Mouse (Mus musculus) c-Kit-positive CD71-positive TER-119-negative erythroid progenitor cells, embryonic 14.5 days (primary cell): ENCODE data around the gene Erc2.

ENCODE experiments used
- DNase-seq: peaks from one replicate; pipeline ENCODE4 v3.0.0-alpha.2; 2013; ENCODE audit warnings: low read depth

The Erc2 gene

DNA sequence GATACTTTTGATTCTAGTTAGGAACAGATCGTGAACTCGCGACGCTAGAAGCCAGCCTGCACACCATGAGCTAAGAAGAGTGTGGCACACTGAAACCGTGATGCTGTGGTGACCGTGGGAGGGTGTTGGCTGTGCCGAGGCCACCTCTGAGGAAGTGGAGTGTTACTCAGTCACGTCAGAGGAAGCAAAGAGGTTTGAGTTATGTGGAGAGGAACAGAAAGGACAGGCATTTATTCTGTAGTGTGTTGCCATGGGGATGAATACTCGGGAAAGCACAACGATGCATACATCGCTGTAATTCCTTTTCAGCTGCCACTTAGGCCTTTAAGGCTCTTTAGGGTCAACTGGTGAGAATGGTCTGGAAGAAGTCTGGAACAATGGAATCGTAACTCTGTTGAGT is 445.8 kb downstream of the Erc2 start:
- no peak for DNase-seq

DNA sequence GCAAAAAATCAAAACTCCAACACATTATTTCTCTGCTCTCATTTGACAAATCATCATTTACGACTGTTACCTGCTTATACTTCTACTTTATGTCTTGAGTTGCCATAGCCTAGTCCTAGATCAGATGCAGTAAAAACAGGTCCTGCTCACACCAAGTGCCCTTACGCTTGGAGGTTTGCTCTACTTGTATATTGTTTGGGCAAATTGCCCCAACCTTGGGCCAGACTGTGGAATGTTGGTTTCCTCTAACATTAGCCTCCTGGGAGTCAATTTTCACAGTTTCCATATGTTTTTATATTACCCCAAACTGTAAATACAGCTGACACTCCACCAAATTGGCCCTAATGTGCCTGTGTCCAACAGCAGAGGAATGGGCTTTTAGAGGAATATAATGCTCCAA is 447.6 kb downstream of the Erc2 start:
- no peak for DNase-seq

DNA sequence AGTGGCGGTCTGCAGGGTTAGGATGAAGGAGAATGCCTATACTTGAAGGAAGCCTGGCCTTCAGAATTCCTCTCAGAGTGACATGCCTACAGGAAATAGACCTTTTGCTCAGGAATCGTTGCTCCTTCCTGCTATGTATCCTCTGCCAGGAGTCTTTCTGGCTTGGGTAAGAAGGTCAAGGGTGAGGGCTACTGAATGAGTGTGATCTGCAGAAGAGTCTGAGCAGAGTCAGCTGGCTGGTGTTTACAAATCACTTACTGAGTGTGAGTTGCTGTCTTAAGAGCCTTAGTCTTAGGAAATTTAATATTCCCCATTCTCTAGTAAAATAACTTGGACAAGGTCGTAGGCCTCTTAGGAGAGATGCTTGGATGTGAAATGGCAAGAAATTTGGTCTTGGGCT is 450.3 kb downstream of the Erc2 start:
- no peak for DNase-seq

DNA sequence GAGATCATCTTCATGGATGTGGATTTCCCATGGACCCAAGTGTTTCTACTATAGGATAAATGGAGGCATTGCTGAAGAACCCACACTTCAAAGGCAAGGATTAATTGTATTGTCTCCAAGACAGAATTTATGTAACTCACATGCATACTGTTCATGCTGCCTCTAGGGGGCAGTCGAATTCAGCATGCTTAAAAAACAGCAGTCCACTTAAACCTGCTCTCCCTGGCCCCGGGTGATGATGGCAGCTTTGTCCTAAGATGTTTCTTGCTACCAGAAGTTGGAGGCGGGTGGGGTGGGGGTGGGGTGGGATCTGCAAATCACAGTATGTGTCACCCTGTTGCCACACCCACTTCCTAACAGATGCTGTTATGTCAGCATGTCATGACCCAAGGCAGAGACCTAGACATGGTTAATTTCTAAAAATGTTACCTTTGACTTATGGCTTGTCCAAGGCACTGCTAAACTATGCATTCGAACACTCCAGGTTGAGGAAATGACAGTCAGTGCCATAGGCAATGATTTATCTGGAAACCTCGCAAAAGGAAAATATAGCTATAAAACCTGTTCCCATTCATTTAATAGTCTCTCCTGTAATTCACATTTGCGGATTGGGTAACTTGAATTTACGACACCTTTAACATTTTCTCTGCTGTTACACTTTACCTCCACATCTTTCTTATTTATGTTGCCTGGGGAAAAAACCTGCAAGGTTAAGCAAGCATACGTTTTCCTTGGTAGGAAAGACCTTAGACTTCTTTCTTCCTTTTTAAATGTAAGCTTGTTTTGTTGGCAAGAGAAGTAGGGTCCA is 467.6 kb downstream of the Erc2 start:
- peak; percentile 0 for DNase-seq

DNA sequence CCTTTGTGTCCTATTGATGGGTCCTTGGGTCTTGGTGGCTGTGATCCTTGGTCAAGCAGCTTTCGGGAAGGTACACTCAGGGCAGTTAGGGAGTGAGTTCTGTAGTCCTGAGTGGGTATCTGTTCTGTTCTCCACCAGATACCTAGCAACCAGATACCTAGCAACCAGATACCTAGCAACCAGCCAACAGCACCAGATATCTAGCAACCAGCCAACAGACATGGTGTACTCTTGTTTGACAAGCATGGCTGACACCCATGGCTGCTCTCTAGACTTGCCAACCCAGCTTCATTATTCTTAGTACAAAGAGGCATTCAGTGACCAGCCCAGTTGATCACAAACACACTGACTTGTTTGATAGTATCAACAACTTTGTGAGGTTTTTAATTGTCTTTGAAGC is 469.1 kb downstream of the Erc2 start:
- DNase-seq, result no peak

DNA sequence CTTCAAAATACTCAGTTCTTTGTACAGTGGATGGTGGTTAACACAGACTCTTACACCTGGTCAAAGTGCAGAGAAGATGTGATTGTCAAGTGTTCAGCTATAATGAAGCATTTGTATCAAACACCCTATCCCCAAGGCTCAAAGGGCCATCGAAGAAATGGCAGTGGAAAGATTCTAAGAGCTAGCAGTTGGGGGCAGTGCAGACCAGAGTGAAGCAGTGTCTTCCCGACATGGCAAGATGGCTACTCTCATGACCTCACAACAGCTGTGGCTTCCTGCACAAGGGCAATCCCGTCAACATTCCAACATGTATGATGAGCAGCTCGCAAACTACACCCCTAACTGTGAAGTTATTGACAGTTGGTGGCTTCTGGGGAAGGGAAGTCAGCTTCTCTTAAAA is 471.0 kb downstream of the Erc2 start:
- no peak for DNase-seq

- DNase-seq, result no peak
Observed at GRCm38 (mm10) chr14:28093913-28094312, 471.7 kb downstream of the Erc2 start.

DNA sequence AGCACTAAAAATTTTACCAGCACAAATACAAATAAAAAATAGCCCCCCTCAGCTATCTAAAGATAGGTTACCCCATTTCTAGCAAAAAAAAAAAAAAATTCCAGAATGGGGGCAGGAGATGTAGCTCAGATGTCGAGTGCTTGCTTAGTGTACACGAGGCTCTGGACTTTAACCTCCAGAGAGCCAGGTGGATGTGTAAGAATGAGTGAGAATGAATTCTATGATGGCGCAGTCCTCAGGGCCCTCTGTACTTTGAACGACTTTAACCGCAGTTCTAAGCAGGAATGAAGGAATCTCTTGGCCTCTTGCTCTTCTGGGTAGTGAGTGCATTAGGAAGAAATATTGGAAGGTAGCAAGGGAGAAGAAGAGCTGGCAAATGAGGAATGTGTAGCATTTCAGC is 476.9 kb downstream of the Erc2 start:
- DNase-seq, result no peak

DNA sequence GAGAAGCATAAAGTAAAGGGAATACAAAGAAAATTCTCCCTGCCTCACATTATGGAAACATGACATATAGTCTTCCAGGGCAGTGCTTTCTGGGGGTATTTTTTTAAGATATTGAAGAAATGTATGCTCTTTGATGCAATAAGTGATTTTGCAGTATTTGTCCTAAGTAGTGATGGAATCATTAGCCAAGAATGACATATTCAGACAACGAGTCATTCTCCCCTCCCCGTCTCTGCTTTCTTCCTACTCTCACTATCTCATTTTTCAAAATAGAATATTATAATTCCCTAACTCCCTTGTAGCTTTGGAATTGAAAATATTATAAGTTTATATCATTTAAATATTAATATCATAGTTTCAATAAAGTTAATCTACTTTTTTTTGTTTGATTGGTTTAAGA is 490.9 kb downstream of the Erc2 start:
- no peak for DNase-seq

- no peak for DNase-seq
Observed at GRCm38 (mm10) chr14:28120851-28121250, 498.6 kb downstream of the Erc2 start.

DNA sequence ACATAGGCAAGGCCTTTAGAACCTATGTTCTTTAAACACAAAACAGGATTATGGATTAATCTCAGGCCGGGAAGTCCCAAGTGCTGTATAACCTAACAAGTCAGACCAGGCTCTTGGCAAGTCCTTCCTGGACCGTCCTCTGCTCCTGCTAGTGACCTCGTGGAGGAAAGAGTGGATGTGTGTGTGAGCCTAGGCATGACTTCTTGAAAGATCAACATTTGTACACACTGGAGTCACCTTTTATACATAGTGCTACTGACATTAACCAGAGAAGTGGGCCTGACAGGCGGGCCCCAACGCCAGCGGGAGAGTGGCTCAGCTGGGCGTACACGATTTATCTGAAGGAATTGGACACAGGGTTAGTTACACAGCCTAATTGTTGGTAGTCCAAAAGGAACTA is 504.6 kb downstream of the Erc2 start:
- DNase-seq, result no peak

- no peak for DNase-seq
Observed at GRCm38 (mm10) chr14:28128999-28129398, 506.8 kb downstream of the Erc2 start.

GRCm38 (mm10) chr14:28143998-28144397 is 521.8 kb downstream of the Erc2 start:
- no peak for DNase-seq

DNA sequence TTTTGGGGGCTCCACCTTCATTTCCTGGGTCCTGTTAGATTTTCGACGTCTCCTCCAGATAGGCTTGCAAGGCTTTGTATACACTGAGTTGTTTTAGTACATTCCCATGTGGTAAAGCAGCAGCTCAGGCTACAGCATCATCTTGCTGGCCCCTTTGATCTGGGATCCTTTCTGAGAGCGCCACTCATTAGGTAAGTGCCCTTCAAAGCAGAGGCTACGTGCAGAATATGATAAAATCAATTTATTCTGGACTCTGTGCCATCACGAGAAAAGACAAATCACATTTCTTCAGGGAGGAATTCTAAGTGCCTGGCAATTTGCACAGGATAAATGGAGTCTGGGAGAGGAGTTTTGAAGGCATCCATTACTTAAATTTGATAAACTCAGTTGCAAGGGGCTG is 525.0 kb downstream of the Erc2 start:
- no peak for DNase-seq

- DNase-seq, result no peak
Observed at GRCm38 (mm10) chr14:28150942-28151341, 528.7 kb downstream of the Erc2 start.

DNA sequence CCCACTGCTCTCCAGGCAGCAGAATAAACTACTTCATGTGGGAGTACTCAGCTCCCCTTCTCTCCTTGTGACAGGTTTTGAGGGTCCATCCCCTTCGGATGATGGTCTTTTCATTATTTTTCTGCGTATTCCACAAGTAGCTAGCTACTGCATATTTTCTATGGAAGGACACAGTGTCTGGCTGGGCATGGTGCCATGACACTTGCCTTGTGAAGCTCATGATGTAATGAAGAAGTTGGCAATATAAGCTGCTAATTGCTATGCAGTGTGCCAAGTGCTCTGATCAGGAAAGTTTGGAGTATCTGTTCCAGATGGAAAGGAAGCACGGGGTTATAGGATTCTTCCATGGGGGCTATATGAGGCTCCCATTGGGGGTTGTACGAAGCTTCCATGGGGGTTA is 533.5 kb downstream of the Erc2 start:
- DNase-seq, result no peak

DNA sequence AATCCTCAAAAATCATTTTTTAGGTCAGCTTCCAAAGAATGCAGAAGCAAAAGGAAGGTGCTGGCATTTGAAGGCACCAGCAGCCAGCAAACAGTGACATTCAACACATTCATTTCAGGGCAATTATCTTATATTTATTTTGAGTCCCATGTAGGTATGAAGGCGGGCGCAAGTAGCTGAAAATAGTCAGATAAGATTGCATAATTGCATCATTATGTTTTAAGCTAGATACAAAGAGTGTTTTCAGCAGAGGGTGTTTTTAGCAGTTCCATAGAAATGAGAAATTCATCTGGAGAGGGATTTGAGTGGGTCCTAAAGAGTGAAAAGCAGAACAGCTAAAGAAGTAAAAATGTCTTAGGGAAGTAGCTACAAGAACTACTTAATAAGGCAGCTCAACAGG is 538.6 kb downstream of the Erc2 start:
- DNase-seq, result no peak

- DNase-seq, result no peak
Observed at GRCm38 (mm10) chr14:28164642-28165408, 542.6 kb downstream of the Erc2 start.

DNA sequence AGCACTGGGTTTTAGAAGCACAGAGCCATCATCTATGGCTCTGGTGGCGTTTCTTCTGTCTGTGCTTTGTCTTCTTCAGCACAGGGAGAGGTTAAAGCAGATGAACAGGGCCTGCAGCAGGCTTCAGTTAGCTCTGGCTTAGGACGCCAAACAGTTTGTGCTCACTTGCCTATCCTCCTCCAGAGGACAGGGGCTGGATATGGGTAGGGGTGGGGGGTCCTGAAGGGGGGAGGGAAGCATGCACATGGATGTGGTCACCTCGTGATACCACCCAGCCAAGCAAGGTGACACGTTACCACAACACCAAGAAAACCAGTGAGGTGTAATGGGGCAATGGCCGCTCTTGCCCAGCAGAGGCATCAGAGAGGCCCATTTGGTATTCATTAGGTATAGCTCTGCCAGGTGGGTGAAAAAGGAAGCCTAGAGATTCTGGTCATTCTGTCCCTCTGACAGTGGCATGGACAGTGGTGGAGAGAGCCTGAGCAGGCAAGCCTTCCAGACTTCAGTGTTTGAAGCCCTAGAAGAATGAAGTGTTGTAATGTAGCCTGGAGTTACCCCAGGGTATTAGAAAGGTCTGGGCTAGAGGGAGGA is 543.5 kb downstream of the Erc2 start:
- no peak for DNase-seq

DNA sequence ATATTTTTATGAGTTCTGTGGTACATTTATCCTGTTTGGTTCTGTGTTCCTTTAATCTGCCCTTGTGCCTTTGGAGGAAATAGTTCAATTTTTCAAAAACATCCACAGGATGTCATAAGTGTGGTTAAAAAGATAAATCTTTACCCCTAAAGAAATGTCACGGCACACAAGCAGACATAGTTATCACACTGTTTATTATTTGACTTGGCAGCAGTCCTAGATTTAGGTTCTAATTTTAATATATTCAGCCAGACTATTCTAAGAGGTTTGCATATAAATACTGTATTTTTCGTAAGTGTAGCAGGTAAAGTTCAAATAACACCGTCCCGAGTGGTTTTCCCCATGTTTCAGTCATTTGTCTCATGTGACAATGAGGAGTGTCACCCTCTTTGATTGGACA is 548.5 kb downstream of the Erc2 start:
- no peak for DNase-seq

GRCm38 (mm10) chr14:28171364-28171763 is 549.1 kb downstream of the Erc2 start:
- no peak for DNase-seq

- no peak for DNase-seq
Observed at GRCm38 (mm10) chr14:28173736-28174135, 551.5 kb downstream of the Erc2 start.
